Mouse (Mus musculus) erythroblast, embryonic 14.5 days (primary cell): ENCODE data around the gene Flad1.

Source experiments
- GATA1 ChIP-seq: IDR thresholded peaks from 2 replicates; pipeline ENCODE4 v1.6.1; 2012; ENCODE audit warnings: low read length, inconsistent platforms, mixed read lengths
- TAL1 ChIP-seq: IDR thresholded peaks from 3 replicates; pipeline ENCODE4 v1.6.1; 2012; ENCODE audit warnings: low read length, inconsistent platforms, mixed read lengths

- no peak for TF ChIP-seq TAL1
- TF ChIP-seq GATA1: no peak
Observed at GRCm38 (mm10) chr3:89395419-89395805, 16.3 kb downstream of the Flad1 start.
